Mouse (Mus musculus) heart, adult 2 months (tissue): ENCODE data around the gene Il17rb. TPM values are rescaled to one million over a fixed set of nuclear protein-coding genes. Genes with fewer than 3 reads are reported as not detected.

Source experiments
- DNase-seq, 2 experiments: peaks; one replicate each; pipeline ENCODE4 v3.0.0; 2021
- H3K27ac ChIP-seq: fragments of 200-600 bp; 2 replicates; pipeline ENCODE4 v1.8.1; 2022
- H3K27me3 ChIP-seq: fragments of 200-500 bp; 2 replicates; pipeline ENCODE4 v1.6.1; 2012; ENCODE audit warnings: mild to moderate bottlenecking, low read length, inconsistent platforms, mixed read lengths; ENCODE audit not compliant: control insufficient read depth, insufficient read depth
- H3K36me3 ChIP-seq: fragments of 200-500 bp; 2 replicates; pipeline ENCODE4 v1.6.1; 2012; ENCODE audit warnings: low read length, inconsistent platforms; ENCODE audit not compliant: control insufficient read depth, insufficient read depth
- H3K4me1 ChIP-seq: fragments of 200-500 bp; 2 replicates; pipeline ENCODE4 v1.6.1; 2011; ENCODE audit warnings: low read length; ENCODE audit not compliant: control insufficient read depth, insufficient read depth
- H3K4me3 ChIP-seq: fragments of 200-600 bp; 2 replicates; pipeline ENCODE4 v1.8.1; 2022
- H3K79me2 ChIP-seq: fragments of 200-500 bp; replicated peaks from 2 replicates; pipeline ENCODE4 v1.6.1; 2012; ENCODE audit warnings: mild to moderate bottlenecking, inconsistent platforms, low read length, moderate library complexity, mixed read lengths; ENCODE audit not compliant: control insufficient read depth, insufficient read depth
- H3K9ac ChIP-seq: fragments of 200-500 bp; 2 replicates; pipeline ENCODE4 v1.6.1; 2012; ENCODE audit warnings: low read depth, mild to moderate bottlenecking, control low read depth, inconsistent platforms, low read length, mixed read lengths
- CTCF ChIP-seq: fragments of 200-600 bp; IDR thresholded peaks from 2 replicates; pipeline ENCODE4 v1.8.1; 2022; ENCODE audit warnings: antibody characterized with exemption, mild to moderate bottlenecking, moderate library complexity
- EP300 ChIP-seq: fragments of 200-500 bp; IDR thresholded peaks from 2 replicates; pipeline ENCODE4 v1.6.1; 2011; ENCODE audit warnings: low read depth, low read length, control low read depth; ENCODE audit not compliant: insufficient read depth
- POLR2A ChIP-seq: fragments of 200-500 bp; IDR thresholded peaks from 2 replicates; pipeline ENCODE4 v1.6.1; 2011; ENCODE audit warnings: mild to moderate bottlenecking, low read depth, low read length, control low read depth; ENCODE audit not compliant: insufficient read depth
- WGBS: fragments of 180-500 bp; shearing (Covaris S2); methylation state at CpG from one replicate; pipeline ENCODE4 v1.1.7; 2018; 5-methylcytosine and 5-hydroxymethylcytosine counted together
- intact Hi-C: fragments of 180-260 bp; cut with DNase I; formaldehyde crosslinking; loops from one replicate; pipeline ENCODE4 v1.15.1; 2025
- polyA plus RNA-seq: library from polyadenylated mRNA; depleted of rRNA; stranded (reverse); fragments of >200 nt; gene quantifications from 2 replicates; pipeline ENCODE4 v1.2.3, GENCODE M21; 2012
- total RNA-seq, 2 experiments: library from RNA; stranded (reverse); gene quantifications; 2 replicates each; pipeline ENCODE4 v1.2.3; 2021

The Il17rb gene
- total and polyA plus RNA-seq, 3 experiments, result 0.31 TPM; not detected in 2

DNA sequence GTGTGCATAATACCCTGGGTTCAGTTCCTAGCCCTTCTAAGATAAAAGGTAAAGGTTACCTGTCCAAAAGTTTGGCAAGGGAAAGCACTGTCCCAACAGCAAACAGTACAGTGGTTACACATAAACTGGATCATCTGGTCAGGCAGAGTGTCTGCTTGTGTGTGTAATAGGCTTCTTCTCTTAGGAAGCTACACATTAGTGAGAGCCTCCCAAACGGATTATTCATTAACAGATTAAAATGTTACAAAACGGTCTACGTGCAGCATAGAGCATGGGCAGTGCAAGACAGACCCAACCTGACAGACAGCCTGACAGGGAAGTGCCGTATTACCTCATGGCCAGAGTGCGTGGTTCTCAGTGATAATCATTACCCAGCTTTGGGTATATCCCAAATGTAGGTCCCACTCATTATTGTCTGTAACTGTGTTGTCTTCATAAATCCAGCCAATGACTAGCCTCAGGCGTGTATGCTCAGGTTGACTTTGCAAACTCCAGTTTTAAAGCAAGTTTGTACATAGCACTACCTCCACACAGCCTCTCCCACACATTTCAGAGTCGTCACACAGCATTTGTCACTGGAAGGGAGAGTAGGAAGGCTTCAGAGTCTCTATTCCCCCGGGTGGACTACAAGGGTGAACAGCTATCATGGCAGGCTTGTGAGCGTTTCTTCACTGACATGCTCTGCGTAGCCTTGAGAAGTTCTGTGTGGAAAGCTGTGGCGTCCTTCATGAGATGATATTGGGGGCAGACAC is 12.5 kb downstream of the Il17rb start:
- Histone ChIP-seq H3K27me3 (no peaks in the 10 kb centered on the region), H3K27ac (no peak overlapping the region), H3K4me1 (peaks cover 2% of the 10 kb centered on the region; the same call in 1 of the 2 replicates), H3K4me3 (no peak overlapping the region), H3K79me2 (no peaks in the 10 kb centered on the region), H3K9ac (no peak overlapping the region), H3K36me3 (no peaks in the 10 kb centered on the region)
- DNase-seq, result no peak
- WGBS, result 90% methylated on average over 11 of the region's 11 CpGs
- intact Hi-C loops, result no loop called here
- TF ChIP-seq CTCF (no peak), POLR2A (no peak), EP300 (no peak)

DNA sequence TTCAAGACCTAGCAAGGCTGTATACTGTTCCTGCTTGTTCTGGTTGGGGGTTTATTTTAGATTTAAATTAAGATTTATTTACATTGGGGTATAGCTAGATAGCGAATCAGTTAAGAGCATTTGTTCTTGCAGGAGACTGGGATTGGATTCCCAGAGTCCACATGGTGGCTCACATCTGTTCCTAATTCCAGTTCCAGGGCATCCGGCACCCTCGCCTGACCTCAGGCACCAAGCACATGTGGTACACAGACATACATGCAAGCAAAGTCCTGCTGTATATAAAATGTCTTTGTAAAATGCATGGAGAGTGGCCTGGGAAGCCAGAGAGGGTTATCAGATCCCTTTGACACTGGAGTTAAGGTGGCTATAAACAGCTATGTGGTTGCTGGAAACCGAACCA is 13.7 kb downstream of the Il17rb start:
- Histone ChIP-seq H3K9ac (no peak overlapping the region), H3K36me3 (no peaks in the 10 kb centered on the region), H3K4me1 (peaks cover 2% of the 10 kb centered on the region; the same call in 1 of the 2 replicates), H3K79me2 (no peaks in the 10 kb centered on the region), H3K4me3 (no peak overlapping the region), H3K27me3 (no peaks in the 10 kb centered on the region), H3K27ac (no peak overlapping the region)
- DNase-seq, result no peak
- TF ChIP-seq CTCF (no peak), EP300 (no peak), POLR2A (no peak)
- intact Hi-C loops, result no loop called here
- WGBS, result 93% methylated on average over 4 of the region's 4 CpGs

DNA sequence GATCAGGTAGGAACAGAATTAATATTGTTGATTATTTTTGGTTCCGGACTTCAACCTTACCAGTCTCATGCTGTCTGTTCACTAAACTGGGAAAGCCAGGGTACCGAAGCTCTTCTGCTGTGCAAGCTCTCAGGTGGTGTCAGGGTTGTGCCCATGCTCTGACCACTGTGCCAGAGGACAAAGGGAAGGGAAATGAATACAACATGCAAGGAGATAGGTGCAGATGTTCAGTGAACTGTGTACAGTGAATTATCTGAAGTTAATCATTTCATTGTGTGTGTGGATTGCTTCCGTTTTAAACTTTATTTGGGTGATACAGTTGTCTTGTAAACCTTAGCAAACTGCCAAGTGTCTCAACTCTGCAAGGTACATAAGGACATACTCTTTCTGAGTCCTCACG is 20.4 kb downstream of the Il17rb start:
- Histone ChIP-seq H3K27me3 (no peaks in the 10 kb centered on the region), H3K9ac (no peak overlapping the region), H3K27ac (no peak overlapping the region), H3K4me3 (no peak overlapping the region), H3K79me2 (no peaks in the 10 kb centered on the region), H3K36me3 (peaks cover 2% of the 10 kb centered on the region), H3K4me1 (no peaks in the 10 kb centered on the region)
- TF ChIP-seq CTCF (no peak), EP300 (no peak), POLR2A (no peak)
- 91% methylated on average over 4 of the region's 4 CpGs for WGBS
- intact Hi-C loops, result loop anchor here (10.0 kb wide), 1 partner anchor 486 kb away; the partner anchor contains the start of gene Dcp1a
- no peak for DNase-seq

DNA sequence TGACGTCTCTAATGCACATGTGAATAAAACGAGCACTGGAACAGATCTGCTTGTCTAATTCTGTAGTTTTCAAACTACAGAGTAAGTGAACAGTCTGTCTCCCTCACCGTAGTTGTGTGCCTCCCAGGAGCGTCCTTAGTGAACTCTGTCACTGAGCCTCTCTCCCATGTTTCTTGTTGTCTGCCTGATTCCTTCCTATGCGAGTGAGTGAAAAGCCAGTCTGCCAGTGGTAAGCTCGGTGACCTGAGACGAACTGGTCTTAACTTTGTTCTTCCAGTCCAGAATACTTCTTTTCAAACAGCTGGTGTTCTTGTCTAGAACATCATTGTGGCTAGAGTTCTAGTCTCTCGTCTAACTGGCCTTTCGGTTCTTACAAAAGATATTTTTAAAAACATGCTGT is 21.0 kb downstream of the Il17rb start:
- Histone ChIP-seq H3K27ac (no peak overlapping the region), H3K4me3 (no peak overlapping the region), H3K9ac (no peak overlapping the region), H3K27me3 (no peaks in the 10 kb centered on the region), H3K4me1 (no peaks in the 10 kb centered on the region), H3K36me3 (peaks cover 2% of the 10 kb centered on the region), H3K79me2 (no peaks in the 10 kb centered on the region)
- DNase-seq, result no peak
- 80% methylated on average over 9 of the region's 9 CpGs for WGBS
- intact Hi-C loops, result loop anchor here (10.0 kb wide), 1 partner anchor 487 kb away; the partner anchor contains the start of gene Dcp1a
- TF ChIP-seq CTCF (no peak), EP300 (no peak), POLR2A (no peak)

DNA sequence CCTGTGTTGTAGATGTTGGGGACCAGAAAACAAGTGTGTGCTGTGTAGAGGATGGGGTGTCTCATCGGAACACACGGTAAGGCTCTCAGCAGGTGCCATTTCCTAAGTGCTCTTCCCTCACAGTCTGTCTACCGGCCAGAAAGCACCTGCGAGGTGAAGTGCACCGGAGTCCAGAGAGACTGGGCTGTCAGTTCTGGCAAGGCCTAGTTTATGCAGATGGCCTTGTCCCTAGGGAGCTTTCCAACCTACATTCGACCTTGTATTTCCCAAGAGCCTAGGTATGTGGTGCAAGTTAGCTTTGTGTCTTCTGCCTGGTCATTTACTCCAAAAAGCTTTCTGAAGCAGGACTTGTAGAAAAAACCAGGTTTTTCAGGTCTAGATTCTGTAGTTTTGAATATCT is 21.4 kb downstream of the Il17rb start:
- H3K27me3 ChIP-seq, result no peaks in the 10 kb centered on the region
- peaks cover 2% of the 10 kb centered on the region for H3K36me3 ChIP-seq
- H3K27ac ChIP-seq, result no peak overlapping the region
- DNase-seq, result no peak
- H3K4me1 ChIP-seq, result no peaks in the 10 kb centered on the region
- 83% methylated on average over 6 of the region's 6 CpGs for WGBS
- TF ChIP-seq CTCF, result no peak
- no peak for TF ChIP-seq POLR2A
- TF ChIP-seq EP300, result no peak
- intact Hi-C loops, result loop anchor here (10.0 kb wide), 1 partner anchor 488 kb away; the partner anchor contains the start of gene Dcp1a
- no peak overlapping the region for H3K9ac ChIP-seq
- no peak overlapping the region for H3K4me3 ChIP-seq
- H3K79me2 ChIP-seq, result no peaks in the 10 kb centered on the region

DNA sequence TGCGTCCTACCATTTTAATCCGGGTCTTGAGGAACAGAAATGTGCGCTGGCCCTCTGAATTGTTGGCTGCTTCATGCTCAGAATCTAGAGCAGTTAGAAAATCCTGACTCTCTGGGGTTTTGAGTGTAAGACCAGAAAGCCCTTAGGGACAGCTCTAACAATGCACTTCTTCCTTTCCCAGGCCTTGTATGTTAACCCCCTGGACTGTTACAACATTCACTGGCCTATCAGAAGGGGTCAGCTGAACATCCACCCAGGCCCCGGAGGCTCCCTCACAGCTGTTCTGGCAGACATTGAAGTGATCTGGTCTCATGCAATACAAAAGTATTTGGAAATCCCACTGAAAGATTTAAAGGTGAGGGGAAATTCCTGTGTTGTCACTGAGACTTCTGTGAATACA is 22.6 kb downstream of the Il17rb start:
- Histone ChIP-seq H3K27ac (no peak overlapping the region), H3K36me3 (peaks cover 2% of the 10 kb centered on the region), H3K27me3 (no peaks in the 10 kb centered on the region), H3K4me3 (no peak overlapping the region), H3K79me2 (no peaks in the 10 kb centered on the region), H3K4me1 (no peaks in the 10 kb centered on the region), H3K9ac (no peak overlapping the region)
- DNase-seq, result peak in 1 of 2 experiments; percentile 23
- WGBS, result 50% methylated on average over 4 of the region's 4 CpGs
- intact Hi-C loops, result loop anchor here (10.0 kb wide), 1 partner anchor 489 kb away; the partner anchor contains the start of gene Dcp1a
- no peak for TF ChIP-seq EP300
- TF ChIP-seq POLR2A, result no peak
- TF ChIP-seq CTCF, result no peak
